Mouse (Mus musculus): ENCODE measurements at regions not wholly inside any gene's neighbourhood (a gene's known extent, or its start where the extent isn't known, plus 50 kb on each side); places are given as distances from the start of the nearest gene placed in this dataset.

DNA sequence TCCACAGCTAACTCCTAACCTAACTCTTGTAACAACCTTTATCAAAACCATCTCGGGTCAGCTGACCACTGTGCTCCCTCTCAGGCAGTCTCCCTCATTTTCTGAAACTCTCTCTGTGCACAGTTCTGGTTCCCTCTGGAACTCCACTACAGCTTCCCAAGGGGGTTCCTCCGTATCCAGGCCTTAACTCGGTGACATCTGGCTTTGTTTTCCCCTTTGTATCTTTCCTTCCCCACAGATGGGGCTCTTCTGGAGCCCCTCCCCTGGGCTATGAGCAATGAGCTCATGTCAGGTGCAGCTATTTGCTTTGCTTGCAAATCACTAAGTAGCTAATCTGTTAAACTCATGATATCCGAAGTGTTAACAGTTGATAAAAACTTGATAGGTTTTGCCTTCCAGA lies 535.6 kb downstream of the Slc4a3 start:
- TF ChIP-seq CTCF (conservative IDR thresholded peaks at IDR 0.05; ENCODE audit: low read length) (no peak), POU5F1 (IDR thresholded peaks at IDR 0.05; ENCODE audit: borderline replicate concordance, low read length) (no peak), NANOG (IDR thresholded peaks at IDR 0.05; ENCODE audit: borderline replicate concordance, low read length) (no peak)
